Mouse (Mus musculus) heart, postnatal 0 days (tissue): ENCODE measurements at regions not wholly inside any gene's neighbourhood (a gene's known extent, or its start where the extent isn't known, plus 50 kb on each side); places are given as distances from the start of the nearest gene placed in this dataset.

ENCODE experiments used
- CTCF ChIP-seq: IDR thresholded peaks from 2 replicates; pipeline ENCODE4 v1.5.1; 2016; ENCODE audit warnings: antibody characterized with exemption, control low read depth, low read depth
- EP300 ChIP-seq: IDR thresholded peaks from 2 replicates; pipeline ENCODE4 v1.6.1; 2016; ENCODE audit warnings: antibody characterized with exemption, low read depth

DNA sequence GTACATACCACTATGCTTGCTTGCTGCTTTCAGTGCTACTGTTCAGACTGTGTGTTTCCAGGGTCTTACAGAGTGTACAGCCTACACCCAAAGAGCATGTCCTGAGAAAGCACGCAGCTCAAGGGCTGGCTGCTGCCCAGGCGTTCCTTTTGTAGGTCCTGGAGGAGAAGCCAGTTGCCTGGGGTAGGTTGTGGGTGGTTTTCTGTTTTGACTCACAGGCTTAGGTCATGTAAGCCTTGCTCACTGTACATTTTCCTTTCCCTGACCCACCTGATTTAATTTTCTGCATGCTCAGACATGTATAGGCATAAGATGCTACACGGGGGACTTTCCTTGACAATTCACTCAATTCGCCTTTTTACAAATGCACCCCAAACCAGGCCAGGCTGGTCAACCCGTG is 172.9 kb upstream of the Wdfy3 start:
- TF ChIP-seq CTCF = no peak
- no peak for TF ChIP-seq EP300
